Mouse (Mus musculus) kidney, postnatal 14 days (tissue): ENCODE measurements around the gene Tex35.
A peak's percentile ranks its signal among the peaks of the same experiment; 100 is the strongest.

Source experiments
- DNase-seq: peaks from one replicate; pipeline ENCODE4 v3.0.0; 2022; ENCODE audit warnings: mixed read lengths

Tex35 gene

GRCm38 (mm10) chr1:157108580-157108979 is at the start of gene Tex35:
TSS of gene Tex35 (minus strand) at chr1:157108680.
- no peak for DNase-seq

- no peak for DNase-seq
Measured at GRCm38 (mm10) chr1:157153781-157154180, 45.3 kb upstream of the Tex35 start.

GRCm38 (mm10) chr1:157150107-157150506 is 41.6 kb upstream of the Tex35 start:
- DNase-seq, result no peak

DNA sequence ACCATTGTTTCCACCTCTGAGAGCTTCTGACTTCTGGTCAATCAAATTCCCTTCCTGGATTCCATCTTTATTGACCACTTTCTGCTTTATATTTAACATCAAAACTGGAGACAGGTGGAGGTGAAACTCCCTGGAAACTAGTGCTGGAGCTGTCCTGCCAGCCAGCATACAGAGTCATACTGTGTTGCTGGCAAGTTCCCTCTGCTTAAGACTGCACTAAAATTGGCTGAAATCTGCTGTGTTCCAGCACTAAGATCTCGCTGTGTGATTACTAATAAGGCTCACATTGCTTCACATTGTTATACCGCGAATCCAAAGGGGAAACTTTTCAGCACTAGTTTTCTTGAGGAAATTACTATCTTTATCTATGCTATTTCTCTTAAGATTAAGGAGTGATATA is 36.1 kb upstream of the Tex35 start:
- no peak for DNase-seq

- DNase-seq, result peak; percentile 18
Measured at GRCm38 (mm10) chr1:157143326-157143932, 34.9 kb upstream of the Tex35 start.

DNA sequence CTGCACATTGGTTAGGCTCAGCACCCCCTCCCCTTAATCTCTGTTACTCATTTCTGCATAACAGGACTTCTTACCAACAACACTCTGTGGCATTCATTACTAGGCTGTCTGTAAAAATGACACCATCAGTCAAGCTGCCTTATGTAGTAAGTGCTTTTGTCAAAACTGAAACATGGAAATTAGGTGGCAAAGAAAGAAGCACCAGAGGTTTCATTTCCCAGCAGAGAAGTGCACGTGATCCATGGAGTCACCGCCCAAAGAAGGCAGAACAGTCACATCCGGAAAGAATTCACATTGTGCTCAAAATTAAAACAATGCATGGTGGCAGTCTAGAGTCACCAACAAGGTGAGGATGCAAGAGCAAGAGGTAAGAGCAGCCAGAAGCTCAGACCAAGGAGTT is 32.5 kb upstream of the Tex35 start:
- no peak for DNase-seq

DNA sequence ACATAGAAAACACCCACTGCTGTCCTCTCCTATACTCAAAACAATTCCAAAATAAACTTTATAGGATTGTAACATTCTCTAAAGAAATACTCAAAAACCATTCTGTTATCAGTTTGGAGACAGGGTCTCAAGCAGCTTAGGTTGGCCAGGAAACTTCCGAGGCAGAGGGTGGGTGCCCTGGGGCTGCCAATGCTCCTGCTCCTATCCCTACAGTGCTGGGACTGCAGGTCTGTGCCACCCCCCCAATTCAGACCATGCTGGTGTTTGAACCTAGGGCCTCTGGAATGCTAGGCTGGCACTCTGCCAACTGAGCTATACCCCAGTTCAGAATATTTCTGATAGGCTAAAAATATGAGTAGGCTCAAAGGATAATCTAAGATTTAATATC is 29.4 kb upstream of the Tex35 start:
- DNase-seq, result no peak

- no peak for DNase-seq
Measured at GRCm38 (mm10) chr1:157137132-157137853, 28.8 kb upstream of the Tex35 start.

DNA sequence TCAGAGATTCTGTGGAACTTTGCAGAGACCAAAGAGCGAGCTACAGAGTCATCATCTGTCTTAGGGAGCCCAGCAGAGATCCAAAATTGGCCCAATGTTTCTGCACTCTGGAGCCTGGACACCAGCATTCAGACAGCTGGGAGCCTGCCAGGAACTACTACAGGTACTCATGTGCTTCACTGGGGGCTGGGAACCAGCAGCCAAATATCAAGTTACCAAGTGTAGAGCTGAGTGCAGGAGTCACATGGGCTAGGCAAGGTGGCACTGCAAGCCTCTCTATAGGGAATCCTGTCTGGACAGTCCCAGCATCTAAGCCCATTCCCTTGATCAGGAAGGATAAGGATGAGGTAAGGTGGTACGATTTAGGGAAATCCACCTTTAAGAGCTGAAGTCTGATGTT is 19.7 kb upstream of the Tex35 start:
- DNase-seq, result peak; percentile 5

GRCm38 (mm10) chr1:157123836-157124235 is 15.4 kb upstream of the Tex35 start:
- DNase-seq, result no peak

- no peak for DNase-seq
Measured at GRCm38 (mm10) chr1:157119168-157119567, 10.7 kb upstream of the Tex35 start.

- DNase-seq, result no peak
Measured at GRCm38 (mm10) chr1:157117440-157117839, 9.0 kb upstream of the Tex35 start.

DNA sequence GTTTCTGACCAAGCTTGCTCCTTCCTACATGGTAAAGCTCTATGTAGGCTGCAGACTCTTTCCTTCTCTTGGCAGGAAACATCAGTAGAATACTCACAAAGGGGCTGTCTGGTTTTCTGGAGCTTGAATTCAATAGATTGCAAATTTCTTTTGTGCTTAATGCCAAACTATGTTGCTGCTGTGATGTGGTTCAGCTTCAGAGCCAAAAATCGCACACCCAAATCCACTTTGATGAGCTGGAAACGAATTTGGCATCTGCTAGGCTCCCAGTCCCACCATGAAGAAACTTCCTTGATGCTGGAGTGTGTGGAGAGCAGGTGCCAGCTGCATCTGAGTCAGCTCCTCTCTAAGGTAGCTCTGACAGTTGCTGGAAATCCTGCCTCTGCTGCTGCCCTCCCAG is 6.0 kb upstream of the Tex35 start:
- no peak for DNase-seq

DNA sequence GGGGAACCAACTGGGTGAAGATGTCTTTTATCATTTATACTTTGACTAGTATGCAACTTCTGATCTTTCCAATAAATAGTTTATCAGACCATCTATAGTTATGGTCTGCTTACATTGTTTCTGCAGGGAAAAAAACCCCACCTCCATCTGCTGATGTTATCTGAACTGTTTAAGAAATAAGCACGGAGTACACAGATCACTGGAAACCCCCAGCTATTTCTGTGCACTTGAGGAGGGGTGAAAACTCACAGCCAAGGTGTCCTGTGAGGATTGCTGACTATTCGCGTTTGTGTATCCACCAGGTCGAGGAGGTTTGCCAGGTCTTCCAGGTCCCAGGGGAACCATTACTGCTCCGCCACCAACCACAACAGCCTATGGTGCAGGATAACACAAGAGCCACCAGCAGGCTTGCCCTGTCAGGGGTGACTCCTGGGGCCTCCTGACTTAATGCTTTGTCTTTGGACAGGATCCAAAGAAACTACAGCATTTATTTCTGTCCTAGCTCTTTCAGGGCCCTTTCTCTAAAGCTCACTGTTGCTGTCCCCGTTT is 1.9 kb upstream of the Tex35 start:
- no peak for DNase-seq

GRCm38 (mm10) chr1:157101122-157101865 is 7.2 kb downstream of the Tex35 start:
- peak; percentile 67 for DNase-seq

DNA sequence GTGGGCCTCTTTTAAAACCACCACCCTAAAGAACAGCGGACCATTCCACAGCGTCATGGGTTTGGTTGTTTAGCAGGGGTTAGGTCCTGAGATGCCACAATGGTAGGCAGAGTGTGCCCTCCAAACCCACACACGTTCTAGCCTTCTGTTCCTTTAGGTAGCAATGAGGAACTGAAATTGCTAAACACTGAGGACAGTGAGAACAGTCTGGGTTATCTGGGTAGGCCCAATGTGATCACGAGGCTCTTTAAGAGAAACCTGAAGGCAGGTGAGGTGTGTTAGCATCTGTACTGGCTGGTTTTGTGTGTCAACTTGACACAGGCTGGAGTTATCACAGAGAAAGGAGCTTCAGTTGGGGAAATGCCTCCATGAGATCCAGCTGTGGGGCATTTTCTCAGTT is 12.9 kb downstream of the Tex35 start:
- DNase-seq, result no peak

DNA sequence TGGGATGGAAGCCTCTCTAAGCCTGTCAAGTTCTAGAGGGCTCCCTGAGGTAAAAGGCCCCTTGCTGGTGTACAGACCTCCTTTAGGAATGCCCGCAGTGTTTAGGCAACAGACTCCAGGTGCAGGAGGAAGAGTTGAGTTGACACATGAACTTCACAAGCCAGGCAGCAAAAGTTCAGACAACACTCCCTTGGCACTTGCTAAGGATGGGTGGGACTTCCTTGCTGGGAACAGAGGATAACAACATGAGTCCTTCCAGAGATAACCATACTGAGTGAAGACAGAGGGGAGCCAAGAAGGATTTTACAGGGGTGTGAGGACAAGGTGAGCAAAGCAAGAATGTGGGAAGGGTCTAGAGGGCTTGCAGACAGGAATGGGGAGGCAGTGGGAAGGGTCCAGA is 15.9 kb downstream of the Tex35 start:
- DNase-seq, result no peak

DNA sequence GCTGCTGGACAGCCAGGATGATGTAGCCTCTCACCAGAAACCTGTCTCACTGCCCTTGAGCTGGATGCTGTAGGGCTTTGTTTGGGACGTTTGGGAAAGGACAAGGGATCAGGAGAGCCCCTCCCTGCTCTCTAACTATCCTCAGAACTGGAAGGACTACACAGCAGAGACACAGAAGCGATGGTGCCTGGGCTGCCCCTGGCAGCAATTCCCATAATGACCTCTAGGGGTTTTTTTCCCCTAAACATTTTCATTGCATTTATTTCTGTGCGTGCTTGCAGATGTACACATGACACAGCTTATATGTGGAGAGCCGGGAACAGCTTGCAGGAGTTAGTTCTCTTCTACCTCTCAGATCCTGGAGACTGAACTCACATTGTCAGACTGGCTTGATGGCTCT is 16.3 kb downstream of the Tex35 start:
- no peak for DNase-seq

GRCm38 (mm10) chr1:157090835-157091234 is 17.6 kb downstream of the Tex35 start:
- no peak for DNase-seq

DNA sequence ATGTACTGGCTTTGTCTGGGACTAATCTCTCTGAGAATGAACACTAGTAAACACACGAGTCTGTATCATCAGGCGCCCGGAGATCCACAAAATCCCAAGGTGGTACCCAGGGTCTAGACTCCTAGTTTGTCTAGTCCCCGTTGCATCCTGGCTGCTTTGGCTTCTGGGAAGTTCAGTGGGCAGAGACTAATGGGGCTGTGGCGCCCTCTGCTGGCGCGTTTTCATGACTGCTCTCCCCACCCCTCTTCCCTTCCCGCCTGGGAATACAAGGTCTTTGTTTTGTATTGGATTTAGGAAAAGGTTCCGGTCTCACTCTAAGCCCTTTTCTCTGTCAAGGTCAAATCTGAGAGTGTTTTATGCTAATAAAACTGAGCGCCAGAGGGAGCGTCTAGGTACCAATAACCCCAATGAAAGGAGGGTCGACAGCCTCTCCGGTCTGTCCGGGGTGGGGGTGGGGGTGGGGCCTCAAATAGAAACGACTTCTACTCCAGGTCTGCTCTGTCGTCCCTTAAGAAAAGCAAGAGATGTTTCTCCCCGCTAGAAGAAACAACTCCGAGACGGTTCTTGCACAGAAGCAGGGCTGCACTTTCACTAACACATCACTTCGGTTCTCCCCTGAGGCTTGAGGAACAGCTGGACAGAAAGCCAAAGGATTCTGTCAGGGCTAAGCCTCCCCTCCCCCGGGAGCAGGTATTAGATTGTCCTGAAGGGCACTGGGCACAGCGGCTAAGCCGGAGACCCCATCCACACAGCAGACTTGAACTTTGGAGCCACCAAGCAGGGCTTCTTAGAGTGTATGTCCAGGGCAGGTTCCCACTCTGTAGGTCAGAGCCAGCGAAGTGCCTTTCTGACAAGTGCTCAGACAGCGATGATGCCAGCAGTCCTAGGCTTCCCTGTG is 22.1 kb downstream of the Tex35 start:
- DNase-seq, result peak; percentile 74

DNA sequence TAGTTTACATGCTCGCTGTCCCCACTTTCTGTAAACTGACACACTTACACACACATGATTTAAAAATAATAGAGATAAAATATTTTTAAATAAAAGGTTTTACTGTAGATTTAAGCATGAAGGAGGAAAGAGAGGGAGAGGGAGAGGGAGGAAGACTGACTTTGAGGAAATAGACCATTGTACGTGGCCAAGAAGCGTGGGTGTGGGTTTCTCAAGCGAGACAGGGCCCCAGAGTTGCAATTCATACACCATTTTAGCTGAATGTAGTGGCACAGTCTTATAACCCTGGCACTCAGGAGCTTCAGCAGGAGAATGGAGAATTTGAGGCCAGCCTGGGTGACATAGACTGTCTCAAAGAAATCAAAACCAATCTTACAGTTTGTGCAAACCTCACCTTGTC is 25.5 kb downstream of the Tex35 start:
- DNase-seq, result no peak

- no peak for DNase-seq
Measured at GRCm38 (mm10) chr1:157081999-157082398, 26.5 kb downstream of the Tex35 start.
